Mouse (Mus musculus): ENCODE results near the gene Rbp4.

Rbp4 gene

DNA sequence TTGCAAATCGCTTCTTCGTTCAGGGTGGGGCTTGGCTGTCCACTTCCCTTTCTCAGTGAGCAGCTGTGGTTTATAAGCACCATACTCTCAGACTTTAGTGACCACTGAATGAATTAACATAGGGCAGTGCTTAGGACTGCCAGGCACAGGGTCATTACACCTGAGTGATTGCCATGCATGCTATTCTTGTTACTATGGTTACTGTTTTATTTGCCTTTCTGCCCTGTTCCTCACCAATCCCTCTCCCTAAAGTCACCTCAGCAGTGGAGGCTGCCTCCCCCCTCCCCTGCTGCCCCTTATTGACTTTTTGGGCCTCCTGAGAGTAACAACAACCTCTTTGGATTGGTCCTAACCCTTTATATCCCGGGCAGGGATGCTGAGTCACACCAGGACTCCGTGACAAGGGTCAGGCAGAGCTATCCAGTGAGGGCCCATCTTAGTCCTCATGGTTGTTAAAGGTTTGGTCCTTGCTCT lies 33.5 kb downstream of the Rbp4 start:
- no peak for DNase-seq (ENCODE audit: low read depth, low spot score)

DNA sequence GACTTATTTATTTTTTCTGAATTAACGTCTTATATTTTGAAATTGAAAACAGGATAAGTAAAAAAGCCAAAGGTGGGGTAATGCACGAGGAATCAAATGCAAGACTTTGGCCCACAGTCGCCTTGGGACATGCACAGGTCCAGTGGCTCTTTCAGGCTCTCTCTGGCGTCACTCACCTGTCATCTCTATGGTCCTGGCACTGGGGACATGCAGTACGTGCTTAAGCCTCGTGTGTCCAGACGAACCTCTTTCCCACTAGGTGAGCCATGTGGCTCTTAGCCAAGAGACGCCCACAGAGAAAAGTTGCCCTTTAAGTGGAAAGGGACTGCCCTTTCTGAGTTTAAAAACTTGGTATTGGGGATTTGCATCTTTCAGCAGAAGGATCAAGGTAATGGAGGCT lies 35.7 kb downstream of the Rbp4 start:
- no peak for DNase-seq (ENCODE audit: low read depth, low spot score)

DNA sequence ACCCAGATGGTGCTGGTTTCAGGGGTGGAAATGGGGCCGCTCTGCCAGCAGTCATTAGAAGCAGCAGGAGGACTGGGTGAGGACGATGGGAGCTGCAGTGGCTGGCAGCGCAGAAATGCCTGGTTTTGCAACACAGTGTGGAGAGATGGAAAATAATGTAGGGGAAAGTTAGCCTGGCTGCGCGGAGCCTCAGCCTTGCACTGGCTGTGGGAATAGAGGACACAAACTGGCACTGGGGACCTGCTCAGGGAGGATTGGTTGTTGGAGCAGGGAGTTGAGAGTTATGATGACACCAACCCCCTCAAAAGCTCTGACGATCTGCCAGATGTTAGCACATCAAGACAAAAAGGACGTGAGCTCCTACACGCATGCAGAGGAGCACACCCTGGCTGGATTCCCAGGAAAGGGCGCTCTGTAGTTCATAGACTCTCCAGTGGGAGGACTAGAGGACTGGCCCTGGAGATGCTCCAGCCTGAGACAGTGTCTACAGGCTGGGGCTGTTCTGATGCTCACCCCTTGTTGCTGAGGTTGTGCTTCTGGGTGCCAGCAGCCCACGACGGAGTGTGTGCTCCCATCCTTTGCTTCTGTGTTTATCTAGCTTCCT lies 38.0 kb downstream of the Rbp4 start:
- DNase-seq (ENCODE audit: low read depth, low spot score), result no peak

DNA sequence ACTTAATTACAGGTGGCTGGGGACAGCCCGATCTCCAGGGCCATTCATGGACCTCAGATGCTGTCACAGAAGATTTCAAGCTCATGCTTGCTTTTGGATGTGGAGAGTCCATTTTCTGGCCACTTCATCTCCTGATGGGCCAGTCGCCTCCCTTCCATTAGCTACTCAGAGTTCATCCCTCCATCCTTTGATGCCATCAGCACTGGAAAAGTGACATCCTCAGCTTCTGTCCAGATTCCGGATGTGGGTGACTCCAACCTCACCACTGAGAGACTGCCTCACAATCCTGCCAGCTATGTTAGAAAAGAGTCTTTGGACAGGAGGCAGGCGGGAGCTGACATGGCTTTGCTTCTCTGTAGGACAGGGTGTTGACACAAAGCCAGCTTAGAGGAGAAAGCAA lies 39.2 kb downstream of the Rbp4 start:
- DNase-seq (ENCODE audit: low read depth, low spot score), result no peak

DNA sequence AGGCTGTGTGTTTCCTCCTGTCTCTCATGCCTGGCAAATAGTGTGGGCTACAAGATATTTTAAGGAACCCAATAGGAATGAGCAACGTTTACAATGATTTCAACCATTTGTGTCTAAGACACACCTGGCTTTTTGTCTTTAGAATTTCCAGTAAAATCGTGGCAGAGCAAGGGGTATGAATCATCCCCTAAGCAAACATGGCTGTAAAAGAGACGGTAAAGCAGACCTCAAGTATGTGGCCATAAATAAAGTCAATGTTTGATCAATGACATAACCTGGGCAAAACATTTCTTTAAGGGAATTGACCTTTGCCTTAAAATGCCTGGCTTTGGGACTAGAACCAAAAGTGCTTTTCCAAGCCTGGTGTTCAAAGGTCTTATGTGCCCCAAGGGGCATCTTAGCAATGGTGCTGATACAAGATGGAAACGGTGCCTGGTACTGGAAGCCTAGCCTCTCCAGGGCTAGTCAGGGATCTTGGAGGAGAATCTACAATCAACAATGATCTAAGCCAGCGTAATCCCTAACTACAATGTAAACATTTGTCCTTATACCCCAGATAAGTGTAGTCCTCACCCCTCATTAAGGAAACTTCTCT lies 42.1 kb downstream of the Rbp4 start:
- no peak for DNase-seq (ENCODE audit: low read depth, low spot score)

DNA sequence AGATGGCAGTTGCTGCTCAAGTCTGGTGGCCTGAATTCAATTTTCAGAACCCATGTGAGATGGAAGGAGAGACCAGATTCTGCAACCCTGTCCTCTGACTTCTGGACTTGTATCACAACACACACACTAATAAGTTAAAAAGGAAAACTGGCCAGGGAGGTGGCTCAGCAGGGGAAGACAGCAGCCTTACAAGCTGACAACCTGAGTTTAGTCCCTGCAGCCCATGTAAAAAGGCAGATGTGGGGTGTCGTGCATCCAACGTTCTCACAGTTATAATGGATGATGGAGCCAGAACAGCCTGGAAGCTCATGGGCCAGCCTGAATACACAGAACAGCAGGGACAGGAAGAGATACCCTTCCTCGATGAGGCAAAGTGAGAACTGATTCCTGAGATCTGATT lies 43.7 kb downstream of the Rbp4 start:
- DNase-seq (ENCODE audit: low read depth, low spot score), result no peak

DNA sequence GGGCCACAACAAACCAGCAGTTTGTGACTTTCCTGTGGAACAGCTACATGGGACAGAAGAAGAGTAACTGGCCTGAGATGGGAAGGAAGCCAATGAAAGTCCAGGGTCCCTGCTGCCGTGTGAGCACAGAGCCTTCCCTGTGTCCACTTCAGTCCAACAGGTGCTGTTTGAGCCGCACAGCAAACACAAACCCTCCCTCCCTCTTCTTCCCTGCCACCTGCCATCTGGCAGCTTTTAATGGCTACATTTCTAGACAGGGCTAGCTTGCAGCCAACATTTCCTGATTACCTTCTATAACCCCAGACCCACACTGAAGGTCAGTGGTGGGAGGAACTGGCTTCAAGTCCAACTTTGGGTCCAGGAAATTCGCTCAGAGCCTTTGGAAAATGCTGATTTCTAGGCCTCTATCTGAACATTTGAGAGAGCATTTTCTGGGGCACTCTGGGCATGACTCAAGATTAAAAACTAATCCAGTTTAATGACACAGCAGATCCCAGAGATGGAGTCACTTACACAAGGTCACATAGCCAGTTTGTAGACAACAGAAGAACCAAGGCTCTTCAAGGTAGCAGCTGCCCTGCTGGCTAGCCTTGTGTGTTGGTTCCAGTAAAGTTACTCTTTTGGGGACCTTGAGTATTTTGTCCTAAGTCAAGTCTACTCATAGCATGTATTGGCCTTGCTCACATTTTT lies 47.1 kb downstream of the Rbp4 start:
- no peak for DNase-seq (ENCODE audit: low read depth, low spot score)

DNA sequence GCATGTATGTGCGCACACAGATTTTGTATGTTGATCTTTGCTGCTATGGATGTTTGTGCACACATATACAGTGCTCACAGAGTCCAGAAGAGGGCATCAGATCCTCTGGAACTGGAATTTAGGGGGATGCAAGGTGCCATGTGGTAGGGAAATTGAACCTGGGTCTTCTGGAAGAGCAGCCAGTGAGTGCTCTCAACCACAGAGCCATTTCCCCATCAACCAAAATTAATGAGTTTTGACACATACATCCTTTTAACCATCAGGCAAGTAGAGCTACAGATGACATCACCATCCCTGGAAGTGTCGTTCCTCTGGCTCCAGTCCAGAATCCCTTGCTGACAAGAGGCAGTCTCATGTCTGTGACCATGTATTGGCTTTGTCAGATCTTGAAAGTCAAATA lies 48.8 kb downstream of the Rbp4 start:
- no peak for DNase-seq (ENCODE audit: low read depth, low spot score)

DNA sequence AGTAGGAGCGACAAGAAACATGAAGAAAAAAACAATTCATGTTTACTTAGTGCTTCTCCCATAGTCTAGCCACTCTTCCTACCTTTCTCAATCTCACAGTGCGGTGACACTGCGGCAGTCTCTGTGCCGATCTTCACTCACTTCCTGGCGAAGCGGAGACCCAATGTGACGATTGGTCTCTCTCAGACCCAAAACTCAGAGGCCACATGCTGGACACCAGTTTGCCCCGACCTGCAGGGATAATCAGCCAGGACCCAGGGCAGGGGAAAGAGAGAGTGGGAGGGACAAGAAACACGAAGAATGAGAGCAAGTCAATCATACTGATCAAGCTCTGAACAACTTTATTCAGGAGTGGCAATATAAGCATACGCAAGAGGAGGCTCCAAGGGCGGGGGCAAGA lies 50.0 kb downstream of the Rbp4 start:
- no peak for DNase-seq (ENCODE audit: low read depth, low spot score)

DNA sequence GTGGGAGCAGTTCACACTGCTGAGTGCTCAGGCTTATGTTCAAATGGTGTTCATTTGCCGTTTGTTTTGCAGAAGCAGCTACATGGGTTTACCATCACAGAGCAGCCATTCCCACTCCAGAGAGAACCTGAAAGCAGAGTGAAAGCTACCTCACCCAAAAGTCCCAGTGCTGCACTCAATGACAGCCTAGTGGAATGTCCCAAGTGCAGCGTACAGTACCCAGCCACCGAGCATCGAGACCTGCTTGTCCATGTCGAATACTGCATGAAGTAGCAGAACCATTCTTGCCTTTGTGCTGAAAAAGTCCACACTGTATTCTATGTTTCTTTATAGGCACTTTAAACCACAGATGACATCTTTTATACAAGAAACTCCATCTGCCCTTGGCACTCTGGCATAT lies 51.9 kb downstream of the Rbp4 start:
- DNase-seq (ENCODE audit: low read depth, low spot score), result no peak

All from CD4-positive helper T cell, adult 2 months (primary cell).